Mouse (Mus musculus) testis, adult 2 months (tissue): ENCODE data around the gene Maml3.

Experiments
- CTCF ChIP-seq: fragments of 200-500 bp; IDR thresholded peaks from 2 replicates; pipeline ENCODE4 v1.5.1; 2012; ENCODE audit warnings: low read depth, mild to moderate bottlenecking, inconsistent platforms, low read length, moderate library complexity; ENCODE audit not compliant: control insufficient read depth, insufficient read depth, insufficient replicate concordance
- POLR2A ChIP-seq: fragments of 200-500 bp; IDR thresholded peaks from 2 replicates; pipeline ENCODE4 v1.6.1; 2012; ENCODE audit warnings: low read depth, mild to moderate bottlenecking, inconsistent platforms, low read length, moderate library complexity; ENCODE audit not compliant: control insufficient read depth

DNA sequence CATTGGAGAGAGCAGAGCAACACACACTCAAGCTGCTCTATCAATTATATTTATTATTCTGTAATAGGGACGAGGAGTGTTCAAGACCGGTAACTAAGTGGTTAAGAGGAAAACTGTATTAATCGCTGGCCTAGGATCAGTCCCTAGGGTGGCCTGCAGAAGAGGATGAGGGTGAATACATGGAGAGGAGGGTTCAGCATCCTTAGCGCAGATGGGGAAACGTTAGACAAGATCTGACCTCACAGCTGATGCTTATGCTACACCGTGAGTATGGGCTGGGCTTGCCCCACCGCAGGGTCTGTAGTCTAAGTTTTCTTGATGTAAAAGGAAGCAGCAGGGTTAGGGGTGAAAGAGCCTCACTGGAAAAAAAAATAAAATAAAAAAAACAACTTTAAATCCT lies 285.8 kb downstream of the Maml3 start:
- TF ChIP-seq CTCF = no peak
- no peak for TF ChIP-seq POLR2A
